Mouse (Mus musculus): ENCODE data around the gene Ccdc43.

DNA sequence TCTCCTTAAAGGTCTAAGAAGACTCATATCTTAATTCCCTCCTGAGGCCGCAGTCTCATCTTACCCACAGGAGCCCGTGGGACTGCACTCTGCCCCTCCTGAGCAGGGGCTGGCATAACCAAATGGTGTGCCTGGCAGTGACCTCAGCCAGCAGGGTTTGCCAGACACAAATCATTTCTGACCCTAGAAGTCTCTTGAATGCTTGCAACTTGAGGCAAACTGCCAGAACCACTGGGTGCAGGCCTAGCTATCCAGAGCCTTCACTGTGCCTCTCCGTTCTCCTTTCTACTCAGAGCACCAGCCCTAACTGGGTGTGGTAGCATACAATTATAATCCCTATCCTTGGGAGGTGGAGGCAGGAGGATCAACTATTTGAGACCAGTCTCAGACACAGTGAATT lies 47.2 kb upstream of the Ccdc43 start:
- TF ChIP-seq POLR2A (IDR thresholded peaks at IDR 0.05; ENCODE audit: low read depth, low read length) (no peak), CTCF (IDR thresholded peaks at IDR 0.05; ENCODE audit: extremely low read depth, insufficient read length, insufficient replicate concordance, low read depth, low read length) (no peak)
